Mouse (Mus musculus): ENCODE results near the gene Esrrg.

DNA sequence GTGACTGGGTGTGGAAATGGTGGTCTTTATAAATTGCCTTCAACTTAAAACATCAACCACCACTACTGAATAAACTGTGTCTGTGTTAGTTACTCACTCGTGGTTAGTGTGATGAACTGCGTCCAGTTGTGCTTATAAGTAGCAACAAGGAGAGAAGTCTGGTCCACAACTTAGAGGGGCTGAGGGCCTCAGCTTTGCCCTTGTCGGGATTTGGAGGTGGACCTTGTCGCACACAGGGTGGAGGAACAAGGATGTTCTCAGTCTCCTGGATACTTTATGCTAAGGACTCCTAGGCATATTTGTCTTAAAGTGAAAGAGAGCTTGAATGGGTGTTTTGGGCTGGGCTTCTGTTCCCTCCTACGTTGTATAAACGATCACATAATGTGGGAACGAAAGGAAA, 55.7 kb downstream of the Esrrg start:
- TF ChIP-seq CTCF (IDR thresholded peaks at IDR 0.05; ENCODE audit: borderline replicate concordance, insufficient read depth, low read length) (no peak), POLR2A (IDR thresholded peaks at IDR 0.05; ENCODE audit: low read depth, low read length) (no peak)

Measured in embryonic fibroblast, embryonic 13.5 days (primary cell).